Mouse (Mus musculus): ENCODE results near the gene AA467197. TPM values are rescaled to one million over a fixed set of nuclear protein-coding genes. Genes with fewer than 3 reads are reported as not detected.

Gene AA467197
- total and polyA plus RNA-seq, 3 experiments, result 0.36 to 0.44 TPM; not detected in 1

DNA sequence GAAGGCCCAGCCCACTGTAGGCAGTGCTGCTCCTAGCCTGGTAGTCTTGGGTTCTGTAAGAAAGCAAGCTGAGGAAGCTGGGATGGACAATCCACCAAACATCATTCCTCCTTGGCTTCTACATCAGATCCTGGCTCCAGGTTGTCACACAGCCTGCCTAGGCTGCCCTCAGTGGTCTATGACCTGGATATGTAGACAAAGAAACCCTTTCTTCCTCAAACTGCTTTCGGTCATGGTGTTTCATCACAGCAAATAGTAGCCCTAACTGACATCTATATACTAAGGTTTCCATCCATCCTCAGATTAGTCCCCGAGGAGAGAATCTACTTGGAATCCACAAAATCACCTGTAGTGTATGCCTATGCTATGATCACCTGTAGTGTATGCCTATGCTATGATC, 38.3 kb downstream of the AA467197 start:
- DNase-seq, result no peak
- H3K79me2 ChIP-seq (replicated peaks; ENCODE audit: control insufficient read depth, insufficient read depth, low read length), result no peaks in the 10 kb centered on the region
- no peak overlapping the region for H3K27ac ChIP-seq
- intact Hi-C loops (cut with DNase I), result no loop called here
- no peaks in the 10 kb centered on the region for H3K4me1 ChIP-seq (ENCODE audit: control insufficient read depth, insufficient read depth, low read length)
- no peak overlapping the region for H3K9ac ChIP-seq (ENCODE audit: low read depth, low read length)
- WGBS, result 86% methylated on average over 2 of the region's 2 CpGs
- TF ChIP-seq POLR2A (IDR thresholded peaks at IDR 0.05; ENCODE audit: insufficient read depth, low read depth, low read length) (no peak), CTCF (IDR thresholded peaks at IDR 0.05) (no peak), EP300 (IDR thresholded peaks at IDR 0.05; ENCODE audit: insufficient read depth, low read depth, low read length) (no peak)
- no peaks in the 10 kb centered on the region for H3K27me3 ChIP-seq (ENCODE audit: control insufficient read depth, insufficient read depth, low read length)
- H3K36me3 ChIP-seq (ENCODE audit: control insufficient read depth, insufficient read depth, low read length), result no peaks in the 10 kb centered on the region
- no peak overlapping the region for H3K4me3 ChIP-seq

DNA sequence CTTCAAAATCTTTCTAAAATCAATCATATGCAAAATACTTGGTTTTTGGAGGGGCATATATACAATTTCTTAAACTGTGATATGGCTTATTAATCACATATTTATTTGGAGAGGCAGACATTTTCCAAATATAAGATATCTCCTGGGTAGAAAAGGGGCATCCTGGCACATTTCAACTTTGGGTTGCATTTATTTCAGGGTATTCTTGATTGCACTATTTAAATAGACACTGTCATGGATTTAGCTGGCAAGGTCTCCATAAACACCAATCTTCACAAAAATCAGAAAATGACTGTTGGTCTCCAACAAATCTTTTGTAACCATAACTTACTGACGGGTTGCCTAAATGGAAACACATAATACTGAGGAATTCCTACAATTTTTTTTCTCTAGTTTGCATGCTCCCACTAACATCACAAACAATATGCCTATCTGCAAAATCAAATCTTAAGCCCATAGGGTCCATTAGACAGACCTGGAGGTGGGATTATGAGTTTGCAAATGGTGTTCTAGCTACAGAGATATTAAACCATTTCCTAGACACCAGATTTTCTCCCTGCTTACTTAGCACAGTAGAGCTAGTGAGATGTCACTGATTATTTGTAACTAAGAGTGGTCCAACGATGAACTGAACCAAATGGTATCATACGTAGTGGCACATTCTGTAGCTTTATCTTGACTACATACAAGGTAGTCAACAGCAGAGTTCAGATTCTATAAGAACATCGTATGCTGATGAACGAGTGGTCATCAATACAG, 44.8 kb downstream of the AA467197 start:
- Histone ChIP-seq H3K27me3 (ENCODE audit: control insufficient read depth, insufficient read depth, low read length) (peaks cover 3% of the 10 kb centered on the region; the same call in 1 of the 2 replicates), H3K4me1 (ENCODE audit: control insufficient read depth, insufficient read depth, low read length) (no peaks in the 10 kb centered on the region), H3K4me3 (no peak overlapping the region), H3K36me3 (ENCODE audit: control insufficient read depth, insufficient read depth, low read length) (no peaks in the 10 kb centered on the region), H3K27ac (no peak overlapping the region), H3K9ac (ENCODE audit: low read depth, low read length) (no peak overlapping the region), H3K79me2 (replicated peaks; ENCODE audit: control insufficient read depth, insufficient read depth, low read length) (no peaks in the 10 kb centered on the region)
- no peak for TF ChIP-seq EP300 (IDR thresholded peaks at IDR 0.05; ENCODE audit: insufficient read depth, low read depth, low read length)
- TF ChIP-seq POLR2A (IDR thresholded peaks at IDR 0.05; ENCODE audit: insufficient read depth, low read depth, low read length), result no peak
- TF ChIP-seq CTCF (IDR thresholded peaks at IDR 0.05), result no peak
- 82% methylated on average over 5 of the region's 5 CpGs for WGBS
- intact Hi-C loops (cut with DNase I), result no loop called here
- DNase-seq, result no peak

- no peaks in the 10 kb centered on the region for H3K4me1 ChIP-seq (ENCODE audit: control insufficient read depth, insufficient read depth, low read length)
- no peak overlapping the region for H3K9ac ChIP-seq (ENCODE audit: low read depth, low read length)
- DNase-seq, result no peak
- peaks cover 3% of the 10 kb centered on the region; the same call in 1 of the 2 replicates for H3K27me3 ChIP-seq (ENCODE audit: control insufficient read depth, insufficient read depth, low read length)
- no peak for TF ChIP-seq POLR2A (IDR thresholded peaks at IDR 0.05; ENCODE audit: insufficient read depth, low read depth, low read length)
- no peak for TF ChIP-seq EP300 (IDR thresholded peaks at IDR 0.05; ENCODE audit: insufficient read depth, low read depth, low read length)
- TF ChIP-seq CTCF (IDR thresholded peaks at IDR 0.05), result no peak
- H3K79me2 ChIP-seq (replicated peaks; ENCODE audit: control insufficient read depth, insufficient read depth, low read length), result no peaks in the 10 kb centered on the region
- no peak overlapping the region for H3K27ac ChIP-seq
- 89% methylated on average over 2 of the region's 2 CpGs for WGBS
- intact Hi-C loops (cut with DNase I), result no loop called here
- no peaks in the 10 kb centered on the region for H3K36me3 ChIP-seq (ENCODE audit: control insufficient read depth, insufficient read depth, low read length)
- no peak overlapping the region for H3K4me3 ChIP-seq
Measured at GRCm38 (mm10) chr2:122682520-122682919, 45.7 kb downstream of the AA467197 start.

- Histone ChIP-seq H3K4me3 (no peak overlapping the region), H3K36me3 (ENCODE audit: control insufficient read depth, insufficient read depth, low read length) (no peaks in the 10 kb centered on the region), H3K4me1 (ENCODE audit: control insufficient read depth, insufficient read depth, low read length) (no peaks in the 10 kb centered on the region), H3K79me2 (replicated peaks; ENCODE audit: control insufficient read depth, insufficient read depth, low read length) (no peaks in the 10 kb centered on the region), H3K27me3 (ENCODE audit: control insufficient read depth, insufficient read depth, low read length) (peaks cover 3% of the 10 kb centered on the region; the same call in 1 of the 2 replicates), H3K27ac (no peak overlapping the region), H3K9ac (ENCODE audit: low read depth, low read length) (no peak overlapping the region)
- intact Hi-C loops (cut with DNase I), result no loop called here
- WGBS, result 80% methylated on average over 1 of the region's 1 CpGs
- DNase-seq, result no peak
- TF ChIP-seq EP300 (IDR thresholded peaks at IDR 0.05; ENCODE audit: insufficient read depth, low read depth, low read length), result no peak
- TF ChIP-seq POLR2A (IDR thresholded peaks at IDR 0.05; ENCODE audit: insufficient read depth, low read depth, low read length), result no peak
- no peak for TF ChIP-seq CTCF (IDR thresholded peaks at IDR 0.05)
Measured at GRCm38 (mm10) chr2:122683641-122684040, 46.9 kb downstream of the AA467197 start.

- Histone ChIP-seq H3K36me3 (ENCODE audit: control insufficient read depth, insufficient read depth, low read length) (no peaks in the 10 kb centered on the region), H3K27me3 (ENCODE audit: control insufficient read depth, insufficient read depth, low read length) (peaks cover 2% of the 10 kb centered on the region; the same call in 1 of the 2 replicates), H3K27ac (no peak overlapping the region), H3K79me2 (replicated peaks; ENCODE audit: control insufficient read depth, insufficient read depth, low read length) (no peaks in the 10 kb centered on the region), H3K4me3 (no peak overlapping the region), H3K9ac (ENCODE audit: low read depth, low read length) (no peak overlapping the region), H3K4me1 (ENCODE audit: control insufficient read depth, insufficient read depth, low read length) (no peaks in the 10 kb centered on the region)
- no peak for DNase-seq
- intact Hi-C loops (cut with DNase I), result no loop called here
- TF ChIP-seq EP300 (IDR thresholded peaks at IDR 0.05; ENCODE audit: insufficient read depth, low read depth, low read length) (no peak), CTCF (IDR thresholded peaks at IDR 0.05) (no peak), POLR2A (IDR thresholded peaks at IDR 0.05; ENCODE audit: insufficient read depth, low read depth, low read length) (no peak)
- 71% methylated on average over 6 of the region's 6 CpGs for WGBS
Measured at GRCm38 (mm10) chr2:122686665-122687064, 49.9 kb downstream of the AA467197 start.

Small RNAs within 50 kb of the gene (microRNA-seq; reads per million reads assigned to microRNA genes)
- gene Mir147, result 2.2 to 3.5 reads per million in 2 experiments

Other genes with a start within 250 kb of the AA467197 start
- gene Slc28a2, start 210.5 kb upstream of the AA467197 start, total RNA-seq (2021), result 10 to 100 TPM; 20.4 to 20.7 TPM
- 17.6 and 37.8 TPM in 2 replicates for gene Slc28a2, start 210.5 kb upstream of the AA467197 start, polyA plus RNA-seq (2012; rRNA removed)
- under 1 TPM; 0.45 to 0.52 TPM for gene Gm14085, start 152.0 kb upstream of the AA467197 start, total RNA-seq (2021)
- gene Gm14085, start 152.0 kb upstream of the AA467197 start, polyA plus RNA-seq (2012; rRNA removed), result 0.06 and 1.3 TPM in 2 replicates
- gene Gatm, start 25.7 kb upstream of the AA467197 start, total RNA-seq (2021), result 1 to 10 TPM; 3.1 to 3.3 TPM
- 4.4 and 4.7 TPM in 2 replicates for gene Gatm, start 25.7 kb upstream of the AA467197 start, polyA plus RNA-seq (2012; rRNA removed)
- gene Slc30a4, start 65.7 kb downstream of the AA467197 start, total RNA-seq (2021), result 1 to 10 TPM; 7.9 to 9.2 TPM
- 3.2 and 6.9 TPM in 2 replicates for gene Slc30a4, start 65.7 kb downstream of the AA467197 start, polyA plus RNA-seq (2012; rRNA removed)
- gene Bloc1s6, start 101.5 kb downstream of the AA467197 start, total RNA-seq (2021), result 10 to 100 TPM; 26.7 to 29.9 TPM
- 26.0 and 44.2 TPM in 2 replicates for gene Bloc1s6, start 101.5 kb downstream of the AA467197 start, polyA plus RNA-seq (2012; rRNA removed)
- 10 to 100 TPM; 35.0 to 43.1 TPM for gene Sqor, start 128.3 kb downstream of the AA467197 start, total RNA-seq (2021)
- gene Sqor, start 128.3 kb downstream of the AA467197 start, polyA plus RNA-seq (2012; rRNA removed), result 29.3 and 43.4 TPM in 2 replicates